Mouse (Mus musculus) G1E (cell line): ENCODE measurements around the gene Nfix.

ENCODE experiments used
- CTCF ChIP-seq: IDR thresholded peaks from 2 replicates; pipeline ENCODE4 v1.5.1; 2012; ENCODE audit warnings: low read depth, low read length, inconsistent platforms, mixed read lengths
- GATA1 ChIP-seq: IDR thresholded peaks from 2 replicates; pipeline ENCODE4 v1.6.1; 2012; ENCODE audit warnings: borderline replicate concordance, low read length, inconsistent platforms, mixed read lengths
- GATA2 ChIP-seq: IDR thresholded peaks from 2 replicates; pipeline ENCODE4 v1.6.1; 2012; ENCODE audit warnings: low read depth, low read length, inconsistent platforms, borderline replicate concordance

DNA sequence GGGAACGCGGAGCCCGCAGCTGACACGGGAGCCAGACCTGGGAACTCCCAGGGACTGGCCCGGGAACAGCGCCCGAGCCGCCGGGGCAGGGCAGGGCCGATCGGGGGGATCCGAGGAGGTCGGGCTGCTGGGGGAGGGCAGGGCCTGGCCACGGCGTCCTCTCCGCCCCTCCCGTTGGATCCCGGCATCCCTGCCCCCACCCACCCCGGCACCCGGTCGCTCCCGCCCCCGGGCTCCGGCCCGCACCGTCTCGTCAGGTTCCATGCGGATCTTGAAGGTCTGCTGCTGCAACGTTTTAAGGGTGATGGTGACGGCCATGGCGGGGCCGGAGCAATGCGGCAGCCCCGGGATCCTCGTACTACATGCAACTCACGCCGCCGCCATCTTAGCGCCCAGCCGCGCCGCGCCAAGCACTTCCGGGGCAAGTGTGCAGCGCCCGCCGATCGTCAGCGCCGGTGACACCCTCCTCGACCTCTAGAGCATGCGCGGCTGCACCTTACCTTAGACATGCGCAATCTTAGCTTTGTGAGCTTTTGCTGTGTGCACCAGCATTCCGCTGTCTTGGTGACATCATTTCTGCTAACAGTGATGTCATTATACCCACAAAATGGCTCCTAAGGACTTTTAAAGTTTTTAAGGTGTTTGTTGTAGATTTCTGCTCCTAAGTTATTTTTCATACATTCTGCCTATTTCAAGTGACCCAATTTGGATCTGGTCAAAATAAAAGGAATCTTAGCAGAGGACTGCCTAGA lies 40.3 kb upstream of the Nfix start, which contains the start of gene Rad23a:
- no peak for TF ChIP-seq CTCF
- TF ChIP-seq GATA1 = no peak
- TF ChIP-seq GATA2 = no peak
